Mouse (Mus musculus) embryonic facial prominence, embryonic 11.5 days (tissue): ENCODE results near the gene Ptrh2. TPM values are rescaled to one million over a fixed set of nuclear protein-coding genes. Genes with fewer than 3 reads are reported as not detected.

Experiments used
- ATAC-seq: fragments of 200-750 bp; cut with Nextera tagmentation; replicated peaks from 2 replicates; pipeline ENCODE4 v1.8.0; 2017; ENCODE audit warnings: low read depth; ENCODE audit not compliant: insufficient number of reproducible peaks, low FRiP score, low TSS enrichment
- DNase-seq: peaks from one replicate; pipeline ENCODE4 v3.0.0-alpha.2; 2015; ENCODE audit warnings: low spot score
- H3K27ac ChIP-seq: fragments of 300-500 bp; sonication (generic); replicated peaks from 2 replicates; pipeline ENCODE4 v1.5.1; 2014; ENCODE audit warnings: mild to moderate bottlenecking, low read depth, low read length, control low read depth
- H3K27me3 ChIP-seq: fragments of 300-500 bp; sonication (generic); 2 replicates; pipeline ENCODE4 v1.6.1; 2014; ENCODE audit warnings: mild to moderate bottlenecking, low read length, moderate library complexity, mixed read lengths; ENCODE audit not compliant: control insufficient read depth, insufficient read depth
- H3K36me3 ChIP-seq: fragments of 300-500 bp; sonication (generic); replicated peaks from 2 replicates; pipeline ENCODE4 v1.6.1; 2014; ENCODE audit warnings: low read depth, mild to moderate bottlenecking, low read length, moderate library complexity, mixed read lengths; ENCODE audit not compliant: control insufficient read depth, insufficient read depth
- H3K4me1 ChIP-seq: fragments of 300-500 bp; sonication (generic); 2 replicates; pipeline ENCODE4 v1.6.1; 2014; ENCODE audit warnings: low read length, mixed read lengths; ENCODE audit not compliant: control insufficient read depth, insufficient read depth
- H3K4me2 ChIP-seq: fragments of 300-500 bp; sonication (generic); 2 replicates; pipeline ENCODE4 v1.6.1; 2014; ENCODE audit warnings: low read depth, mild to moderate bottlenecking, control low read depth, low read length, moderate library complexity
- H3K4me3 ChIP-seq: fragments of 300-500 bp; sonication (generic); 2 replicates; pipeline ENCODE4 v1.5.1; 2014; ENCODE audit warnings: low read depth, low read length, control low read depth
- H3K9ac ChIP-seq: fragments of 300-500 bp; sonication (generic); replicated peaks from 2 replicates; pipeline ENCODE4 v1.6.1; 2014; ENCODE audit warnings: mild to moderate bottlenecking, control low read depth, low read length
- H3K9me3 ChIP-seq: fragments of 300-500 bp; sonication (generic); replicated peaks from 2 replicates; pipeline ENCODE4 v1.6.1; 2016; ENCODE audit warnings: mild to moderate bottlenecking, low read length, inconsistent platforms, mixed read lengths; ENCODE audit not compliant: control insufficient read depth
- WGBS: fragments of 180-500 bp; shearing (Covaris S2); extraction: QIAGEN DNeasy Blood & Tissue Kit; methylation state at CpG from one replicate; pipeline ENCODE4 v1.1.7; 2014; 5-methylcytosine and 5-hydroxymethylcytosine counted together
- polyA plus RNA-seq: library from polyadenylated mRNA; unstranded; fragments of >200 nt; fragmentation: Nextera tagmentation; extraction: Ambion mirVana; gene quantifications from 2 replicates; pipeline ENCODE4 v1.2.1, GENCODE M21; 2014

Ptrh2 gene
- polyA plus RNA-seq, 1 experiment from 2014 or later: 49.6 TPM

GRCm38 (mm10) chr11:86657863-86658262, 25.9 kb upstream of the Ptrh2 start:
- no peaks in the 10 kb centered on the region for H3K27me3 ChIP-seq
- DNase-seq (no peak), ATAC-seq (no peak)
- H3K36me3 ChIP-seq: no peaks in the 10 kb centered on the region
- H3K9ac ChIP-seq: no peak overlapping the region
- no peaks in the 10 kb centered on the region for H3K4me1 ChIP-seq
- H3K9me3 ChIP-seq: no peaks in the 10 kb centered on the region
- H3K4me2 ChIP-seq: no peak overlapping the region
- no peak overlapping the region for H3K4me3 ChIP-seq
- no peak overlapping the region for H3K27ac ChIP-seq

GRCm38 (mm10) chr11:86662986-86663895, 20.5 kb upstream of the Ptrh2 start:
- WGBS: 88% methylated on average over 8 of the region's 8 CpGs
- DNase-seq: no peak
- Histone ChIP-seq H3K4me3 (no peak overlapping the region), H3K27me3 (no peaks in the 10 kb centered on the region), H3K36me3 (no peaks in the 10 kb centered on the region; the same call in 1 of the 2 replicates), H3K27ac (no peak overlapping the region), H3K4me1 (no peaks in the 10 kb centered on the region), H3K9me3 (no peaks in the 10 kb centered on the region), H3K4me2 (no peak overlapping the region), H3K9ac (no peak overlapping the region)
- ATAC-seq: no peak

- Histone ChIP-seq H3K4me3 (no peak overlapping the region), H3K9me3 (no peaks in the 10 kb centered on the region), H3K4me1 (no peaks in the 10 kb centered on the region), H3K36me3 (no peaks in the 10 kb centered on the region; the same call in 1 of the 2 replicates), H3K4me2 (no peak overlapping the region), H3K9ac (no peak overlapping the region), H3K27ac (no peak overlapping the region), H3K27me3 (no peaks in the 10 kb centered on the region)
- DNase-seq (no peak), ATAC-seq (no peak)
These were observed 19.8 kb upstream of the Ptrh2 start for GRCm38 (mm10) chr11:86663977-86664376.

- WGBS: 90% methylated on average over 3 of the region's 3 CpGs
- Histone ChIP-seq H3K36me3 (no peaks in the 10 kb centered on the region; the same call in 1 of the 2 replicates), H3K9me3 (no peaks in the 10 kb centered on the region), H3K27ac (no peak overlapping the region), H3K9ac (no peak overlapping the region), H3K4me2 (no peak overlapping the region), H3K4me3 (no peak overlapping the region), H3K27me3 (no peaks in the 10 kb centered on the region), H3K4me1 (no peaks in the 10 kb centered on the region)
- no peak for DNase-seq
- ATAC-seq: no peak
These were observed 19.4 kb upstream of the Ptrh2 start for GRCm38 (mm10) chr11:86664406-86664805.

GRCm38 (mm10) chr11:86667553-86667952, 16.2 kb upstream of the Ptrh2 start:
- no peak overlapping the region for H3K4me3 ChIP-seq
- H3K4me1 ChIP-seq: no peaks in the 10 kb centered on the region
- no peaks in the 10 kb centered on the region for H3K9me3 ChIP-seq
- H3K36me3 ChIP-seq: no peaks in the 10 kb centered on the region; the same call in 1 of the 2 replicates
- H3K9ac ChIP-seq: no peak overlapping the region
- H3K4me2 ChIP-seq: no peak overlapping the region
- no peak for DNase-seq
- ATAC-seq: no peak
- no peaks in the 10 kb centered on the region for H3K27me3 ChIP-seq
- no peak overlapping the region for H3K27ac ChIP-seq
- WGBS: 91% methylated on average over 2 of the region's 2 CpGs

GRCm38 (mm10) chr11:86668169-86668568, 15.6 kb upstream of the Ptrh2 start:
- WGBS: 89% methylated on average over 3 of the region's 3 CpGs
- Histone ChIP-seq H3K27me3 (no peaks in the 10 kb centered on the region), H3K4me2 (no peak overlapping the region), H3K9me3 (no peaks in the 10 kb centered on the region), H3K27ac (no peak overlapping the region), H3K4me3 (no peak overlapping the region), H3K9ac (no peak overlapping the region), H3K4me1 (no peaks in the 10 kb centered on the region), H3K36me3 (no peaks in the 10 kb centered on the region; the same call in 1 of the 2 replicates)
- no peak for DNase-seq
- no peak for ATAC-seq

- no peak for ATAC-seq
- Histone ChIP-seq H3K9me3 (no peaks in the 10 kb centered on the region), H3K9ac (no peak overlapping the region), H3K27me3 (no peaks in the 10 kb centered on the region), H3K36me3 (no peaks in the 10 kb centered on the region), H3K4me1 (no peaks in the 10 kb centered on the region), H3K4me3 (no peak overlapping the region), H3K4me2 (no peak overlapping the region), H3K27ac (no peak overlapping the region)
- no peak for DNase-seq
- WGBS: 77% methylated on average over 3 of the region's 3 CpGs
These were observed 12.6 kb upstream of the Ptrh2 start for GRCm38 (mm10) chr11:86671041-86671675.

- DNase-seq (no peak), ATAC-seq (no peak)
- Histone ChIP-seq H3K36me3 (no peaks in the 10 kb centered on the region), H3K9me3 (no peaks in the 10 kb centered on the region), H3K27ac (no peak overlapping the region), H3K4me2 (no peak overlapping the region), H3K27me3 (no peaks in the 10 kb centered on the region), H3K4me3 (no peak overlapping the region), H3K4me1 (no peaks in the 10 kb centered on the region), H3K9ac (no peak overlapping the region)
- 85% methylated on average over 3 of the region's 3 CpGs for WGBS
These were observed 11.0 kb upstream of the Ptrh2 start for GRCm38 (mm10) chr11:86672772-86673171.
